Mouse (Mus musculus): ENCODE measurements around the gene Layn. TPM values are rescaled to one million over a fixed set of nuclear protein-coding genes. Genes with fewer than 3 reads are reported as not detected.

The Layn gene
- 1 to 10 TPM; 5.5 to 5.9 TPM for total RNA-seq (2021)
- long read RNA-seq, experiment 1, partial matches to known transcripts, result 0 of 1 reads
- long read RNA-seq, experiment 1, other reads (novel, unspliced or antisense), result 1 of 1 reads
- long read RNA-seq, experiment 2, partial matches to known transcripts, result 0 of 2 reads
- long read RNA-seq, experiment 2, other reads (novel, unspliced or antisense), result 1 of 2 reads

GRCm38 (mm10) chr9:51076979-51077315, at the start of gene Layn:
TSS of gene Layn (minus strand) at chr9:51077094.
- peak; percentile 91 to 94 for DNase-seq

- DNase-seq, result no peak
Measured at GRCm38 (mm10) chr9:51114767-51115166, 37.9 kb upstream of the Layn start.

GRCm38 (mm10) chr9:51105751-51106150, 28.9 kb upstream of the Layn start:
- no peak for DNase-seq

- DNase-seq, result peak; percentile 16 to 31
Measured at GRCm38 (mm10) chr9:51103808-51104514, 27.1 kb upstream of the Layn start.

- DNase-seq, result peak; percentile 38 to 60
Measured at GRCm38 (mm10) chr9:51102963-51103807, 26.3 kb upstream of the Layn start.

- DNase-seq, result peak; percentile 34 to 47
Measured at GRCm38 (mm10) chr9:51101756-51102425, 25.0 kb upstream of the Layn start, which contains the start of gene 4833427G06Rik. TSS of gene 4833427G06Rik (minus strand) at chr9:51102078.

- DNase-seq, result no peak
Measured at GRCm38 (mm10) chr9:51096306-51096705, 19.4 kb upstream of the Layn start.

GRCm38 (mm10) chr9:51093697-51094096, 16.8 kb upstream of the Layn start:
- no peak for DNase-seq

GRCm38 (mm10) chr9:51081614-51082013, 4.7 kb upstream of the Layn start:
- DNase-seq, result no peak

GRCm38 (mm10) chr9:51076300-51076978, 455 bp downstream of the Layn start:
- DNase-seq, result peak; percentile 23 to 56

- peak; percentile 53 to 62 for DNase-seq
Measured at GRCm38 (mm10) chr9:51075780-51076179, 1.1 kb downstream of the Layn start.

GRCm38 (mm10) chr9:51070801-51071200, 6.1 kb downstream of the Layn start:
- no peak for DNase-seq

GRCm38 (mm10) chr9:51068202-51068601, 8.7 kb downstream of the Layn start:
- no peak for DNase-seq

GRCm38 (mm10) chr9:51060601-51061000, 16.3 kb downstream of the Layn start, which contains the start of gene Btg4:
TSS of gene Btg4 (plus strand) at chr9:51060901.
- no peak for DNase-seq

GRCm38 (mm10) chr9:51058951-51059521, 17.9 kb downstream of the Layn start:
- peak; percentile 15 to 16 for DNase-seq

GRCm38 (mm10) chr9:51056360-51057324, 20.3 kb downstream of the Layn start:
- DNase-seq, result peak; percentile 45 to 56

- DNase-seq, result peak in 1 of 2 experiments; percentile 22
Measured at GRCm38 (mm10) chr9:51052180-51052579, 24.7 kb downstream of the Layn start.

GRCm38 (mm10) chr9:51042136-51042535, 34.8 kb downstream of the Layn start:
- no peak for DNase-seq

GRCm38 (mm10) chr9:51041491-51041980, 35.4 kb downstream of the Layn start:
- no peak for DNase-seq
